Mouse (Mus musculus) C2C12 (cell line): ENCODE results near the gene Ifnar2. TPM values are rescaled to one million over a fixed set of nuclear protein-coding genes. Genes with fewer than 3 reads are reported as not detected.

Source experiments
- H3K27me3 ChIP-seq: one replicate; pipeline ENCODE4 v1.6.1; 2011; ENCODE audit not compliant: control insufficient read depth, insufficient read depth, insufficient read length
- H3K36me3 ChIP-seq: one replicate; pipeline ENCODE4 v1.6.1; 2011; ENCODE audit not compliant: control insufficient read depth, insufficient read depth
- H3K4me3 ChIP-seq: one replicate; pipeline ENCODE4 v1.5.1; 2011; ENCODE audit warnings: mild to moderate bottlenecking, control low read depth; ENCODE audit not compliant: poor library complexity, insufficient read depth, severe bottlenecking
- H3K79me2 ChIP-seq: one replicate; pipeline ENCODE4 v1.6.1; 2011; ENCODE audit not compliant: control insufficient read depth, insufficient read depth
- H3K79me3 ChIP-seq: one replicate; pipeline ENCODE4 v1.6.1; 2011; ENCODE audit warnings: low read depth, control low read depth
- H3ac ChIP-seq: one replicate; pipeline ENCODE3; 2011; ENCODE audit warnings: low read depth; ENCODE audit not compliant: control insufficient read depth, insufficient read length
- CEBPB ChIP-seq: IDR thresholded peaks from one replicate; pipeline ENCODE4 v1.6.1; 2011; ENCODE audit warnings: low read depth, mild to moderate bottlenecking, control low read depth, moderate library complexity
- CTCF ChIP-seq: IDR thresholded peaks from one replicate; pipeline ENCODE4 v1.5.1; 2011; ENCODE audit not compliant: control insufficient read depth, insufficient read depth, insufficient read length
- FOSL1 ChIP-seq: IDR thresholded peaks from one replicate; pipeline ENCODE4 v1.8.0; 2011; ENCODE audit warnings: mild to moderate bottlenecking, low read length; ENCODE audit not compliant: poor library complexity, insufficient read depth, severe bottlenecking
- MAX ChIP-seq: IDR thresholded peaks from one replicate; pipeline ENCODE4 v1.6.1; 2011; ENCODE audit warnings: mild to moderate bottlenecking, control low read depth
- MYOD1 ChIP-seq: IDR thresholded peaks from one replicate; pipeline ENCODE4 v1.6.1; 2011; ENCODE audit warnings: low read depth; ENCODE audit not compliant: control insufficient read depth, insufficient read length
- MYOG ChIP-seq: IDR thresholded peaks from one replicate; pipeline ENCODE4 v1.6.1; 2011; ENCODE audit not compliant: control insufficient read depth, insufficient read length; ENCODE audit errors: extremely low read depth
- USF1 ChIP-seq: IDR thresholded peaks from one replicate; pipeline ENCODE4 v1.6.1; 2011; ENCODE audit warnings: low read depth, mild to moderate bottlenecking, control low read depth, moderate library complexity
- polyA plus RNA-seq: library from polyadenylated mRNA; unstranded; fragments of >200 nt; fragmentation: generic; extraction: Trizol; gene quantifications from one replicate; pipeline ENCODE4 v1.2.1, GENCODE M21; 2012; ENCODE audit warnings: missing spikeins

Gene Ifnar2
- polyA plus RNA-seq, 1 experiment = 22.3 TPM

GRCm38 (mm10) chr16:91379412-91379811, 6.8 kb downstream of the Ifnar2 start:
- H3K79me2 ChIP-seq = peaks cover 17% of the 10 kb centered on the region
- peaks cover 9% of the 10 kb centered on the region for H3K36me3 ChIP-seq
- no peak for TF ChIP-seq CEBPB

GRCm38 (mm10) chr16:91380151-91380550, 7.6 kb downstream of the Ifnar2 start:
- H3K36me3 ChIP-seq = peaks cover 9% of the 10 kb centered on the region
- no peaks in the 10 kb centered on the region for H3K27me3 ChIP-seq
- TF ChIP-seq FOSL1 = no peak
- TF ChIP-seq CTCF = no peak
- no peak for TF ChIP-seq MYOD1
- no peak for TF ChIP-seq MYOG
- no peak for TF ChIP-seq CEBPB
- no peak for TF ChIP-seq USF1
- TF ChIP-seq MAX = no peak
- H3K79me3 ChIP-seq = peaks cover 6% of the 10 kb centered on the region
- no peak overlapping the region for H3K4me3 ChIP-seq
- peaks cover 10% of the 10 kb centered on the region for H3K79me2 ChIP-seq
- no peak overlapping the region for H3ac ChIP-seq

More at GRCm38 (mm10) chr16:91379412-91379811, 6.8 kb downstream of the Ifnar2 start:
- Histone ChIP-seq H3ac (no peak overlapping the region), H3K27me3 (no peaks in the 10 kb centered on the region), H3K4me3 (no peak overlapping the region), H3K79me3 (peaks cover 13% of the 10 kb centered on the region)

GRCm38 (mm10) chr16:91381606-91382005, 9.0 kb downstream of the Ifnar2 start:
- H3K4me3 ChIP-seq = no peak overlapping the region
- H3K79me3 ChIP-seq = peaks cover 2% of the 10 kb centered on the region
- H3K36me3 ChIP-seq = peaks cover 14% of the 10 kb centered on the region
- no peak overlapping the region for H3ac ChIP-seq
- H3K27me3 ChIP-seq = no peaks in the 10 kb centered on the region
- H3K79me2 ChIP-seq = no peaks in the 10 kb centered on the region
- TF ChIP-seq MYOG = no peak
- TF ChIP-seq FOSL1 = no peak
- no peak for TF ChIP-seq MYOD1
- no peak for TF ChIP-seq USF1
- no peak for TF ChIP-seq CEBPB
- no peak for TF ChIP-seq CTCF
- TF ChIP-seq MAX = no peak

GRCm38 (mm10) chr16:91382261-91382790, 9.7 kb downstream of the Ifnar2 start:
- Histone ChIP-seq H3K36me3 (peaks cover 19% of the 10 kb centered on the region), H3K27me3 (no peaks in the 10 kb centered on the region), H3K79me2 (no peaks in the 10 kb centered on the region), H3ac (no peak overlapping the region), H3K79me3 (peaks cover 2% of the 10 kb centered on the region), H3K4me3 (no peak overlapping the region)
- no peak for TF ChIP-seq MYOD1
- TF ChIP-seq CEBPB = no peak

GRCm38 (mm10) chr16:91384221-91384620, 11.6 kb downstream of the Ifnar2 start:
- no peaks in the 10 kb centered on the region for H3K79me2 ChIP-seq
- H3K4me3 ChIP-seq = no peak overlapping the region
- H3K27me3 ChIP-seq = no peaks in the 10 kb centered on the region
- H3ac ChIP-seq = no peak overlapping the region
- TF ChIP-seq CEBPB (no peak), MYOD1 (no peak), FOSL1 (no peak), MYOG (no peak), CTCF (no peak)
- peaks cover under 1% of the 10 kb centered on the region for H3K79me3 ChIP-seq
- H3K36me3 ChIP-seq = peaks cover 34% of the 10 kb centered on the region

GRCm38 (mm10) chr16:91385621-91386020, 13.0 kb downstream of the Ifnar2 start:
- peaks cover 35% of the 10 kb centered on the region for H3K36me3 ChIP-seq
- H3ac ChIP-seq = no peak overlapping the region
- TF ChIP-seq USF1 = no peak
- no peak for TF ChIP-seq MYOG
- no peak for TF ChIP-seq MAX
- no peak for TF ChIP-seq CEBPB
- TF ChIP-seq MYOD1 = no peak
- TF ChIP-seq CTCF = no peak
- TF ChIP-seq FOSL1 = no peak
- H3K27me3 ChIP-seq = no peaks in the 10 kb centered on the region
- H3K79me3 ChIP-seq = no peaks in the 10 kb centered on the region
- H3K4me3 ChIP-seq = no peak overlapping the region
- H3K79me2 ChIP-seq = no peaks in the 10 kb centered on the region
